Mouse (Mus musculus) brain, embryonic 14.5 days (tissue): Measurements from ENCODE around the gene Fap.

Source experiments
- CTCF ChIP-seq: fragments of 200-500 bp; IDR thresholded peaks from 2 replicates; pipeline ENCODE4 v1.5.1; 2012; ENCODE audit warnings: inconsistent platforms, mild to moderate bottlenecking, moderate library complexity, borderline replicate concordance; ENCODE audit not compliant: insufficient read depth, insufficient read length; ENCODE audit errors: extremely low read depth
- POLR2A ChIP-seq: fragments of 200-500 bp; IDR thresholded peaks from 2 replicates; pipeline ENCODE4 v1.6.1; 2012; ENCODE audit warnings: mild to moderate bottlenecking, inconsistent platforms, borderline replicate concordance; ENCODE audit not compliant: poor library complexity, insufficient read depth, insufficient read length, severe bottlenecking; ENCODE audit errors: extremely low read depth

GRCm38 (mm10) chr2:62585769-62586168 is 11.9 kb upstream of the Fap start:
- TF ChIP-seq CTCF: no peak
- no peak for TF ChIP-seq POLR2A
